Mouse (Mus musculus): ENCODE measurements at regions not wholly inside any gene's neighbourhood (a gene's known extent, or its start where the extent isn't known, plus 50 kb on each side); places are given as distances from the start of the nearest gene placed in this dataset.

DNA sequence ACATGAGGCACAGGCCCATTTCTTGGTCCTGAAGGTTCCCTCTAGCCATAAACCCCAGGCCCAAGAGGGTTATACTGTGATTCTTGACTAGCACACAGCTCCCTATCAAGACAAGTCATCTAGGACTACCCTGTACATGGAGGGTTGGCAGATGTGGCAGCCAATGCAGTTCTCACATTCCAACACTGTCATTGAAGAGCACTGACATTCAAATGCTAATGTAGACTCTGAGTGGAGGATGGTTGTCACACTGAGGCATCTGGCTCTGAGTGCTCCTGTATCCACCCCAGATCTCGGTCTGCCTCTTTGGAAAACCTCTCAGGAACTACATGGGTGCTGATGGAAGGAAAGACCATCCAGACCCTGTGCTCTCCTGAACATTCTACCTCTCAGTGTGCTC lies 900.5 kb upstream of the 1700015G11Rik start:
- DNase-seq (ENCODE audit: low spot score in 2 of 2) = no peak

DNA sequence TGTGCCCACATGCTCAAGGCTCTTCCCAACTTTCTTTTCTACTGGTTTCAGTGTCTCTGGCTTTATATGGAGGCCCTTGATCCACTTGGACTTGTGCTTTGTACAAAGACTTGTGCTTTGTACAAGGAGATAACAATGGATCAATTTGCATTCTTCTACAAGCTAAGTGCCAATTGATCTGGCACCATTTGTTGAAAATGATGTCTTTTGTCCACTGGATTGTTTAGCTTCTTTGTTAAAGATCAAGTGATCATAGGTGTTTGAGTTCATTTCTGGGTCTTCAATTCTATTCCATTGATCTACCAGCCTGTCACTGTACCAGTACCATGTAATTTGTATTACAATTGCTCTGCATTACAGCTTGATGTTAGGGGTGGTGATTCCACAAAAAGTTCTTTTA lies 895.8 kb upstream of the 1700015G11Rik start:
- DNase-seq (ENCODE audit: low spot score in 2 of 2) = no peak

DNA sequence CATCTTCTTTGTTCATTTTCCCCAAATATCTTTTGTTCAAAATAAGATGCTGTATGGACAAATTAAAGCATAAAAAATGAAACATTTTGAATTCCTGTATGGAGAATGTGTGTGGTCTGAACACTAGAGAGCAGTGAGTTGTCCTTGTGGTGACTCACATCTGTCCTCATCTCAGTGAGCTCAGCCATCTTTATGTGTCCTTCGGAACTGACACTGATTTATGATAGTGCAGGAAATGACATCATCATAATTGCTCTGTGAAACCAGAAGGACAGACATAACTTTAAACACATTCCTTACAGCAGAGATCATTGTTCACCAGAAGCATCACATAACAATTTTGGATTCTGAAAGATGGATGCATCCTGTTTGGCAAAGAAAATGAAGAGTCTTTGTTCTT lies 850.2 kb upstream of the 1700015G11Rik start:
- DNase-seq (ENCODE audit: low spot score in 2 of 2) = no peak

GRCm38 (mm10) chr7:52822310-52822709 lies 806.8 kb upstream of the 1700015G11Rik start:
- peak; percentile 4 to 26 for DNase-seq (ENCODE audit: low spot score in 2 of 2)

DNA sequence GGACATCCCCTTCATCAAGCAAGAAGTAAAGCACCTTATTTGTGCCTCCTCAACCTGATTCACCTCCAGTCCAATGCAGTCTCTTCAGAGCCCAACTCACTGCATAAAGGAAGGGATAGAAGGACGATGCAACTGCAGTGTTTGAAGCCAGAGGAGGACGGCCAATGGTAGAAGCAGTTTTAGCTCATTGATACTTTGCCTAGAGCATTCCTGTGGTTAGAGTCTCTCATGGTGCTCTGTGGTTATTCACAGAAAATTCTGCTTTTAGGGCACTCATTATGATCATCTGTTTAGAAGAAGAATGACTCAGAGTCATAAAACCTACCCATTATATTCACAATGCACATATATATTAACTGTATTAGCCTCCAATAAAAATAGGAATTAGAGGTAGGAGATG lies 792.6 kb upstream of the 1700015G11Rik start:
- DNase-seq (ENCODE audit: low spot score in 2 of 2) = no peak

Data from frontal cortex, postnatal 36 days (tissue).